Mouse (Mus musculus): Measurements from ENCODE around the gene Nrxn3.

DNA sequence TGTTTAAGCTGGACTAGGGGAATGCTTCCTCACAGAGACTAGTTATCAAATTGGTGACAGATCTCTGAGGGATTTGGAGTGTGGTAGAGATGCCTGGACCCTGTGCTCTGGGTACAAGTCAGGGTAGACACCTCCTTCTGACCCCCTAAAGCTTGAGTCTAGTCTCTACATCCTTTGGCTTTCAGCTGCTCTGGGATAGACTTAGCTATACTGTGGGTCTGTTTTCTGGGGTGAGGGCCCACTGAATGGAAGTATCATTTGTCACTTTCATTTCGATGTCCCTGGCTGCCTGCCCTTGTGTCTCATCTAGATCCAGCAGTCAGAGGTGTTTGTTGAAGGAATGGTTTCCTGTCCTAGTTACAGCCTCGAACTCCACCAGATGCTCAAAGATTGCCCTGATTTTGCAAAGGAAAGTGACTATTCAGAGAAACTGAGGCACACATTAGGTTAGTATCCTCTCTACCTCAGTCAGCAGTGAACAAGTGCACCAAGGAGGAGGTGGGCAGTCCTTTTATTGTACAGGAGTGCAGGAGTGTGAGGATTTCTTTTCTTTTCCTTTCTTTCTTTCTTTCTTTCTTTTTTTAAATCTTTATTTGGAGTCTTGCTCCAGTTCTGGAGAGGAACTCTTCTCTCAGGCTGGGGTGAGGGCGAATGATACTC is 515 bp upstream of the Nrxn3 start:
- TF ChIP-seq GATA1 (IDR thresholded peaks at IDR 0.05; ENCODE audit: borderline replicate concordance, low read length) (no peak), FLI1 (IDR thresholded peaks at IDR 0.05; ENCODE audit: low read length) (no peak)
